Mouse (Mus musculus) erythroblast, embryonic 14.5 days (primary cell): ENCODE measurements around the gene Mrpl38. TPM values are rescaled to one million over a fixed set of nuclear protein-coding genes. Genes with fewer than 3 reads are reported as not detected.

Experiments used
- H3K27me3 ChIP-seq: 2 replicates; pipeline ENCODE4 v1.6.1; 2012; ENCODE audit warnings: inconsistent platforms; ENCODE audit not compliant: control insufficient read depth
- H3K36me3 ChIP-seq: 2 replicates; pipeline ENCODE4 v1.6.1; 2012; ENCODE audit warnings: mild to moderate bottlenecking, inconsistent platforms; ENCODE audit not compliant: control insufficient read depth
- H3K4me1 ChIP-seq: 2 replicates; pipeline ENCODE4 v1.6.1; 2012; ENCODE audit warnings: inconsistent platforms; ENCODE audit not compliant: control insufficient read depth
- H3K4me3 ChIP-seq: replicated peaks from 2 replicates; pipeline ENCODE3; 2012; ENCODE audit warnings: moderate library complexity, mild to moderate bottlenecking, inconsistent platforms
- H3K9me3 ChIP-seq: 2 replicates; pipeline ENCODE4 v1.6.1; 2012; ENCODE audit warnings: low read length, inconsistent platforms, mixed read lengths; ENCODE audit not compliant: control insufficient read depth
- GATA1 ChIP-seq: IDR thresholded peaks from 2 replicates; pipeline ENCODE4 v1.6.1; 2012; ENCODE audit warnings: low read length, inconsistent platforms, mixed read lengths
- TAL1 ChIP-seq: IDR thresholded peaks from 3 replicates; pipeline ENCODE4 v1.6.1; 2012; ENCODE audit warnings: low read length, inconsistent platforms, mixed read lengths
- polyA plus RNA-seq: library from polyadenylated mRNA; stranded (reverse); fragments of >175 nt; gene quantifications from 2 replicates; pipeline ENCODE4 v1.2.3, GENCODE M21; 2012

The Mrpl38 gene
- polyA plus RNA-seq, 1 experiment, result 8.4 TPM

GRCm38 (mm10) chr11:116170003-116170800 is 31.5 kb upstream of the Mrpl38 start:
- no peak for TF ChIP-seq GATA1
- no peak for TF ChIP-seq TAL1
- Histone ChIP-seq H3K36me3 (peaks cover 35% of the 10 kb centered on the region), H3K27me3 (peaks cover 6% of the 10 kb centered on the region; the same call in 1 of the 2 replicates), H3K4me3 (no peak overlapping the region), H3K9me3 (no peaks in the 10 kb centered on the region), H3K4me1 (peaks cover 26% of the 10 kb centered on the region)

- Histone ChIP-seq H3K27me3 (peaks cover 6% of the 10 kb centered on the region; the same call in 1 of the 2 replicates), H3K4me1 (peaks cover 28% of the 10 kb centered on the region), H3K36me3 (peaks cover 27% of the 10 kb centered on the region), H3K9me3 (no peaks in the 10 kb centered on the region), H3K4me3 (no peak overlapping the region)
- TF ChIP-seq TAL1 (no peak), GATA1 (no peak)
These were observed 30.5 kb upstream of the Mrpl38 start for GRCm38 (mm10) chr11:116169214-116169613.

DNA sequence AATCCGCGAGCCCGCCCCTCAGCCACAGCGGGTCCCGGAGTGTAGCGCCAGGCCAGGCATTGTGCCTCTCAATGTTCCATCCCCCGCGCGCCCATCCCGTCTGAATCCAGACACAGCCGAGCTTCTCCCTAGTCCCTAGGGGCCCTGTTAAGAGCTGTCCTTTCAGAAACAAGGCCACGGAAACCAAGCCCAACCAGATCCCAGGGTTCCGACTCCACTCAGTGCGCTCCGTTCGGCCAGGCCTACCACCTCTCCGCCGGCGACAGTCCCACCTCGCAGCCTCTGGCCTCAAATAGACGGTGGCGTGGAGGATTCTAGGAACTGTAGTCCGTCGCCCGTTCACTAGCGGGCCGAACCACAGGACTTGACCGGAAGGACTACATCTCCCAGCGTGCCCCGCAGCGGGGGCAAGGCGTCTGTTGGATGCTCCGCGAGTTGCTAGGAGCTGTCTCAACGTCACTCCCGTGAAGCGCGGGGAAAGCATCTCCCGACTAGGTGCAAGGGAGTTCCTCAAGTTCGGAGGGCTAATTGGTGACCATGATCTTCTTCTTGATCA is 29.3 kb upstream of the Mrpl38 start, which contains the start of gene Fbf1:
Gene Fbf1, minus strand, starts transcription at position 283 of the 556 bp plus-strand sequence.
- peak within 1 kb of the TSS; percentile 81 for H3K4me3 ChIP-seq
- H3K9me3 ChIP-seq, result no peaks in the 10 kb centered on the region
- peaks cover 30% of the 10 kb centered on the region for H3K4me1 ChIP-seq
- no peak for TF ChIP-seq GATA1
- TF ChIP-seq TAL1, result no peak
- peaks cover 6% of the 10 kb centered on the region; the same call in 1 of the 2 replicates for H3K27me3 ChIP-seq
- H3K36me3 ChIP-seq, result peaks cover 21% of the 10 kb centered on the region

DNA sequence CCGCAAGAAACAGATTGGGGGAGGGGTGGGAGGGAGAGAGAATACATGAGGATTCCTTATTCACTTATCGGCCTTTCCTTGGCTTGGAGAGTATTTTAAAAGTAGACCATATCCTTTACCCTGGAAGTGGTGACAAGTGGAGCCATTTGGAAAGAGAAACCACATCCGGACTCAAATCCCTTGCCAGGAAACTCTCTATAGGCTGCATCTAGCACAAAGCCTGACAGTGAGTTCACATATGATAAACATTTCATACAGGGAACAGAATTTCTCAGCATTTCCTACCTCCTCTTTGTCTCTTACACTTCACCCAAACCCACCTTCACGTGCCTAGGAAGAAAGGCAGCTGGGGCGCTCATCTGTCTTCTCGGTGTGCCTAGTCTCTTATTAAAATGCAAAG is 28.6 kb upstream of the Mrpl38 start:
- H3K27me3 ChIP-seq, result peaks cover 6% of the 10 kb centered on the region; the same call in 1 of the 2 replicates
- H3K36me3 ChIP-seq, result peaks cover 15% of the 10 kb centered on the region
- H3K4me1 ChIP-seq, result peaks cover 31% of the 10 kb centered on the region
- H3K9me3 ChIP-seq, result no peaks in the 10 kb centered on the region
- peak overlapping the region; percentile 81 for H3K4me3 ChIP-seq
- TF ChIP-seq TAL1, result no peak
- no peak for TF ChIP-seq GATA1

GRCm38 (mm10) chr11:116163002-116163401 is 24.3 kb upstream of the Mrpl38 start:
- H3K36me3 ChIP-seq, result peaks cover 31% of the 10 kb centered on the region
- H3K4me3 ChIP-seq, result no peak overlapping the region
- H3K4me1 ChIP-seq, result peaks cover 31% of the 10 kb centered on the region
- TF ChIP-seq TAL1 (no peak), GATA1 (no peak)
- H3K27me3 ChIP-seq, result no peaks in the 10 kb centered on the region
- no peaks in the 10 kb centered on the region for H3K9me3 ChIP-seq

- H3K9me3 ChIP-seq, result no peaks in the 10 kb centered on the region
- H3K27me3 ChIP-seq, result no peaks in the 10 kb centered on the region
- peaks cover 38% of the 10 kb centered on the region for H3K36me3 ChIP-seq
- TF ChIP-seq TAL1, result no peak
- peaks cover 23% of the 10 kb centered on the region for H3K4me1 ChIP-seq
- no peak overlapping the region for H3K4me3 ChIP-seq
These were observed 23.5 kb upstream of the Mrpl38 start for GRCm38 (mm10) chr11:116162146-116162545.

GRCm38 (mm10) chr11:116161312-116161711 is 22.6 kb upstream of the Mrpl38 start:
- Histone ChIP-seq H3K4me1 (peaks cover 14% of the 10 kb centered on the region), H3K36me3 (peaks cover 47% of the 10 kb centered on the region)
- TF ChIP-seq GATA1 (no peak), TAL1 (no peak)

DNA sequence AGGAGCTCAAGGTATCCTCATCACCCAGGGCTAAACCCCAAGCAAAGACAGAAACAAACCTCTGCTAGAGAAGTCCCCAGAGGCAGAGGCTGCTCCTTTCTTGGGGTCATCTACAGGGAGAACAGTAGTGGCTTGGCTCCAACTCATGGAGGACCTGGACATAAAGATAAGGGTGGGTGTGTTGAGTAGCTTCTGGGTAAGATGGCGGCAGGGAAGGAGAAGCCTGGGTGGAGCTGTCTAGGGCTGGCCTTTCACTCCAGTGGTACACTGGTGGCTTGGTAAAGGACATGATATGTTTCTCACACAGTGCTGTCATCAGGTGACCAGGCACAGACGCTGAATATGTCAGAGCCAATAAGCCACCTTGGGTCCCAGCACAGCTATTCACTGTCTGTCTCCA is 12.3 kb upstream of the Mrpl38 start:
- Histone ChIP-seq H3K36me3 (peaks cover 98% of the 10 kb centered on the region), H3K27me3 (no peaks in the 10 kb centered on the region), H3K4me3 (peak overlapping the region; percentile 8), H3K9me3 (peaks cover 3% of the 10 kb centered on the region; the same call in 1 of the 2 replicates), H3K4me1 (peaks cover 43% of the 10 kb centered on the region)
- TF ChIP-seq TAL1 (peak; percentile 24; the same call in 1 of the 3 replicates), GATA1 (no peak)

More at GRCm38 (mm10) chr11:116161312-116161711, 22.6 kb upstream of the Mrpl38 start:
- H3K9me3 ChIP-seq, result no peaks in the 10 kb centered on the region
- no peak overlapping the region for H3K4me3 ChIP-seq
- no peaks in the 10 kb centered on the region for H3K27me3 ChIP-seq

DNA sequence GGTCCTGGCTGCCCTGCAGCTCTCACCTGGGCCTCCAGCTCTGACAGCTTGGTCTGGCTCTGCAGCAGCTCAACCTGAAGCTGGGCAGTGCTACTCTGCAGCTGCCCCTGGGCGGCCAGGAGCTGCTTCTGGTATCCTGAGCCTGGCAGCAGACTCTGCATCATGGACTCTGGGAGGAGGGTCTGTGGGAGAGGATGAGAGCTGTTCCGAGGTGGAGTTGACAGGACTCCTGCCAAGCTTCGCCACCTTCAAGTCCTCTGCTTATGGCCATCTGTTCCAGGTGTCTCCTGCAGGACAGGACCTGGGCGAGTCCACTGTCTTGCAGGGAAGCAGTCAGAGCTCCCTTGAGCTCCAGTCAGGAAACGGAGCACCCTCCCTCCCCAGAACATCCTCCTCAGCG is 10.7 kb upstream of the Mrpl38 start:
- TF ChIP-seq GATA1 (no peak), TAL1 (no peak)
- peaks cover 100% of the 10 kb centered on the region for H3K36me3 ChIP-seq
- H3K4me3 ChIP-seq, result no peak overlapping the region
- H3K27me3 ChIP-seq, result no peaks in the 10 kb centered on the region
- peaks cover 3% of the 10 kb centered on the region; the same call in 1 of the 2 replicates for H3K9me3 ChIP-seq
- peaks cover 56% of the 10 kb centered on the region for H3K4me1 ChIP-seq
